Mouse (Mus musculus) kidney, postnatal 10 days (tissue): Measurements from ENCODE around the gene Rorb.

Experiments
- DNase-seq: peaks from one replicate; pipeline ENCODE4 v3.0.0; 2021; ENCODE audit warnings: mixed read lengths

The Rorb gene

DNA sequence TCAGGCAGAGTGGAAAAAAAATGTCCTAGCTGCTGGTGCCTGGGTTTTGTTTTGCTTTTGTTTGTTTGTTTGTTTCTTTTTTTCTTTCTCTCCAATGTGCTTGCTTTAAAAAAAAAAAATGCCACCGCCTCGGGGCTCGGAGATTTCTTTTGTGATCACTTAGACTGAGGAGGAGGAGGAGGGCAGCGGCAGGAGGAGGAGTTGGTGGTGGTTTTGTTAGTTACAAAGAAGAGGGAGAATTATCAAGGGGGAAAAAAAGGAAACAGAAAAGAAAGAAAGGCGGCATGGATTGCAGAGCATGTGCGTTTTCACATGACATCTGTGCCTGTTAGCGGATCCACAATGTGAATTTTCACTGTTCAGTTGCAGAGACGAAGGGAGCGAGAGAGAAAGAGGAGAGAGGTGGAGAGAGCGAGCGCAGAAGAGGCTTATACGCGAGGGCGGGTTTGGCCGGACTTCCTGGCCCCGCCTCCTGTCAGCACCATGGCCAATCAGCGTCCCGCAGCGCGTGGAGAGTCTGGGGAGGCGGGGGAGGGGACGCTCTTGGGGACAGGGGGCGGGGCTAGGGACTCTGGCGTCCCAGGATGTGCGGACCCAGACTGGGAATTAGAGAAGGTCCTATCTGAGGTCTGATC lies at the start of gene Rorb:
Gene Rorb, minus strand, starts transcription at position 404 of the 635 bp plus-strand sequence.
- DNase-seq = peak; percentile 90

DNA sequence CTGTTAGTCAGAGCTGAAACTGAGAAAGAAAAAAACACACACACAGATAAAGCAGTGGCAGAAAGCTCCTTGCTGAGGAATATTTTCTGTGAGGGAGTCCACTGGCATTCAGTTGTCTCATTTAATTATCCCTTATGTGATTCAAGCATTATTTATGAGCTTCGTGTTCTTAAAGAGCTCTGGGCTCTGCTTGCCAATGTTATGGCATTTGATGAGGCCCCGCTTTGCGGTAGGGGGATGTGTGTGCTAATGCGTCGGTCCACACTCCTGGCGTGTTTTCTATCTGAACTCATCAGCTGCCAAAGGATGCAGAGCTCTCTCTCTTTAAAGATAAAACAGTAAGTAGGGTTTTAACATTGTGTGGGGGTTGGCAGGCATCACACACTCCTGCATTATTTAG lies 37.9 kb upstream of the Rorb start:
- DNase-seq = no peak

DNA sequence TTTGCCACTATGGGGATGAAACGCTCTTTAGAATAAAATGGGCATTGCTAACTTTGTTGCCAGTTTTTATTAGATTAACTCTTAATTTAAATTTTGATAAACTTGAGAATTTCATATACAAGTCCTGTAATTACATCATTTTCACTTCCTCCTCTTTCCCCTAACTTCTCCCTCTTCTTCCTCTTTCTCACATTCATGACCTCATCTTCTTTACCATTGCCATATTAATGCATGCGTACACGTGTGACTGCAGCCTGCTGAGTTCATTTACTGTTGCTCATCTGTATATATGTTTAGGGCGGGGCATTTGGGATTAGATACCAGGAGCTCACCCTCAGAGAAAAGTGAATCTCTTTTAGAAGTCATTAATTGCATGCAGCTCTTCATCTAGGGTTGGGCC lies 33.5 kb upstream of the Rorb start:
- no peak for DNase-seq

DNA sequence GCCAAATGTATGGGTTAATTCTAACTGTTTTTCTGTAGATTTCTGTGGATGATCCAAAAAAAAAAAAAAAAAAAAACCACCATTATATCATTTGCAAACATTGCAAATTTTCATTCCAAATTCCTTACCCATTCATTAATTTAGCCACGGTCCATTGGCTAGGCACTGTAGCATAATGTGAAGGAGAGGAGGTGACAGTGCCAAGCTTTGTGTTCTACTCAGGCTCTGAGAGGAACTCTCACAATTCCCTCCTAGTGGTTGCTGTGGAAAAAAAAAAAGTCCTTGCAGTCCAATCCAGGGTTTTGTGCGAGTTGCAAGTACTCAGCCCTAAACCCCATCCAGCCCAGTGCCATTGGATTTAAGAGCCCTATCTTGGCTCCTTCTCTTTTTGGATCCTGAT lies 25.9 kb upstream of the Rorb start:
- no peak for DNase-seq

DNA sequence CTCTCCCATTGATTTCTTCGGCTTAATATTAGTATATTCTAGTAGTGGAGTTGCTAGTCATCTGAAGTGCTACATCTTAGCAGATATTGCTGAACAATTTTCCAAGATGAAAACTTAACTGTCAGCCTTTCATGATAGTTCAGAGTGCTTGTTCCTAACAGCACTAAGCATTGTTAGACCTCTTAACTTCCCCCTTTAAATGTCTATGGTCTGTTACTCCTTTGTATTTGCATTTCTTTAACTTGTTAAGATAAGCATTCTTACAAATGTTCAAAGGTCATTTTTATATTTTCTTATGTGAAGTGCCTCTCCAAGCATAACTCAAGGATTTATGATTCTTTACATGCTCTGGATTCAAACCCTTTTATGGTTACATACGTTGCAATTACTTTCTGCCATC lies 24.8 kb upstream of the Rorb start:
- DNase-seq = no peak

DNA sequence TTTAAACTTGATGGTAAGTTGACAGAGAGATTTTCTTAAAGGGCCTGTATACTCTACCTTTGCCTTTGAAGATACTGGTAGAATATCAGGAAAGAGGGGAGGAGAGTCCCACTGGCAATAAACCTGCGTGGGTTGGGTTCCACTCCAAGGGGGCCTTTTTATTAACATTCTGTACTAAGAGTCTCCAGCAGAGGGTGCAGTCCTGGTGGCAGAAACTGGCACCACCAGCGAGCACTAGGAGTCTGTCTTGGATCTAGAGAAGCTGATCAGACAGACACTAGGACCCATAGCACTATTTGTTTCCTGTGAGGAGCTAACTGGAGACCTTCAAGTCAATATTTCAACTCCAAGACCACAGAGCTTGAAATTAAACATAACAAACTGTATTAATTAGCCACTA lies 11.3 kb upstream of the Rorb start:
- no peak for DNase-seq

DNA sequence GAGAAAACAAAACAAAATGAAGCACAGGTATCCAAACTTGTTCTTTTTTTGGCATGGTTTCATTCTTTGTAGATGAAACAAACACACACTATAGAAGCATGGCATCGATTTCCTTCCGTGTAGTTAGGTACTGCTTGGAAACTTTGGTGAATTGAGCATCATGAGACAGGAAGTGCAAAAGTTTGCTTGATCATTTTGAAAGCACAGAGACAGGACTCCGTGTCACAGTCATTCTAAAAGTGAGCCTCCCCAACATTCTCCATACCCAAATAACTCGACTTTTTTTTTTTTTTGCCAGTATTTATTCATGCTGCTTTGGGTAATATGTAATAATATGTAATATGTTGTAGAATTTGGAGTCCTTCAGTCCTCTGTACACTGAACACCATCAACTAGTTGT lies 1.2 kb upstream of the Rorb start:
- no peak for DNase-seq

DNA sequence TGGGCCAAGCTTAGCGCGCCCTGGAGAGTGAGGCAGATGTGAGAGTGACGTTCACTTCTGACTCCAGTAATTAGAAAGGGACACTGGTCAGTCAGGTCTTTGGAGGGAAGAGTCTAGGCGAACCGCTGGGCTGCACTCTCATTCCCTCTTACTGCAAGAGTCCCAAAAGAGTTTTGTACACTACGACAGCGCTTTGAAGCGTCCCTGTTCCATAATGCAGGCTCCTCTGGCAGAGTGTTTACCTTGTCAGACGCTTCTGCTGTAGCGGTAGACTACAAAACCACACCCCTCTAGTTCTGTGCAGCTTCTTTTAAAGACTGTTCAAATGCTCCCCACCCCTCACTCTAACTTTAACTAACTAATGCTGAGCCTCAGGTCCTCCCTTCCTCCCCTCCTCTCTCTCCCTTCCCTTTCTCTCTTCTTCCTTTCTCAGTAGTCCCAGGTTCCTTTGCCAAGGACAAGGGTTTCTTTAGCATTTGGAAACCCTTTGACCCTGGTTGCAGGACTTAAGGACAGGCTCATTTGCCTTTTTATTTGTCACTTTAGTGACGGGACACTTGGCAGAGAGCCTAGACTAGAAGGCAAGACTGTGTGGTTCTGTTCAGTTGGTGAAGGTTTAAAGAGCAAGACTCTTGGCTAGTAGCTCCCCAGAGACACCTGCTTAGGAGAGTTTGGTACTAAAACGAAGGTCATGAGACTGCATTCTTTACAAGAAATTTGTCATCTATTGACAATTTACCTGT lies 603 bp upstream of the Rorb start:
- DNase-seq = no peak

DNA sequence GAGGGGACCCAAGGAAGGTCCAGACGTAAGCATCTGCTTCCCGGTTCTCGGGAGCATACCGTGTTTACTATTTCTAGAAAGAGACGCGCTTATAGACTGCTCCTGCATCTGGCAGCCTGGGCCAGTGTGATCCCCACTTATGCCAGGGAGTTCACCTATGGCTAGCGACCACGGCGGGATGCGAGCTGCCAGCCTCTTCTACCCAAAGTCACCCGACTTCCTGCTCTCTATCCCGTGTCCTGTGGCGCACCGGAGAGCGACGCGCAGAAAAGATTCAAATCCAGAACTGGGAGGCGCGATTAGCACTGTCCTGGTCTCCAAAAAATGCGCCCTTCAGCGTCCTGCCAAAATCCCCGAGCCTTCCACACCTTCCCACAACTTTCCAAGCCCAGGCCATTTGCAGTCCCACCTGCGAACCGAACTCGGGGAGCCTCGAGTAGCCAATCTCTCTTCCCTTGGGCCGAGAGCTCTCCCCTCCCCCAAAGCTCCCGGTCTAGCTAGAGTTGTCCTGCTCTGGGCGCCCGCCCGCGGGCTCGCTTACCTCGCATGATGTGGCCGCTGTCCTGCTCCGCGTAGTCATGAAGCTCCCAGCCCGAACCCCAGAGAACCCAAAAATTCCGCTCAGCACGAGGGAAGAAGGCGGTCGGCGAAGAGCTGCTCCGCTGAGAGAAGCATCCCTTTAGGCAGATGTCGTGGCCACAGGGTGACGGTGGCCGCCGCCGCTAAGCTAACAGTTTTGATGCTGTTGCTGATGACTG lies 806 bp downstream of the Rorb start:
- DNase-seq = peak; percentile 54

DNA sequence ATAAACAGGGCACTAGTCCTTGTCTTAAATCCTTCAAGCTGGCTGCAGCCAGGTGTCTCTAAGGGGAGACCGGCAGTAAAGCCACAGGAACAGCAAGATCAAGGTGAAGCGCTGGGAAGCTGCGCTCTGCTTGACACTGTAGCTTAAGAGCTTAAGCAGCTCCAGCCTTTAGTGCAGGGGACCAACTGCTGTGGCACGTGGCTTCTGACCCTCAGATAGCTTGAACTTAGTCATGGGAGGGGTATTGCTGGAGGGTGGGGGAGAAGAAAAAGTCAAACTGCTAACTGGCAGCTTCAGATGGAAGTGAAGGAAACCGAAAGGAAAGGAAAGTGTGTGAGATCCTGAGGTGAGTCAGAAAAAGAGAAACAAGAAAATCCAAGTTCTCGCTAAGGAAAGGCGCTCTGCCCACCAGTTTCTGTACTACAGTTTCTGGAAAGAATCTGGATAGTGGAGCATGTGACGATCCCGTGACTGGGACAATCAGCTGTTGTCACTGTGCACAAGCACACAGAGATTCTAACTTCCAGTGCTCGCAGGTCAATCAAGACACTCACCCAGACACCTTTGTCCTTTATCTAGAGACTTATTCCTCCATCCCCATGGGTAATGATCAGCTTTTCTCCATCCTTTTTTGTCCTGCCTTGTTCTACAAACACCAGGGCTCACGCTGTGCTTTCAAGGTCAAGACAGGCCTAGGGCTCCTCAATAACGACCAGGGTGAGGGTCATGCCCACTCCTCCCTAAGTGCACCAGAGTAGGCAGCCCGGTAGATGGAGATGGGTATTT lies 2.2 kb downstream of the Rorb start:
- DNase-seq = no peak

DNA sequence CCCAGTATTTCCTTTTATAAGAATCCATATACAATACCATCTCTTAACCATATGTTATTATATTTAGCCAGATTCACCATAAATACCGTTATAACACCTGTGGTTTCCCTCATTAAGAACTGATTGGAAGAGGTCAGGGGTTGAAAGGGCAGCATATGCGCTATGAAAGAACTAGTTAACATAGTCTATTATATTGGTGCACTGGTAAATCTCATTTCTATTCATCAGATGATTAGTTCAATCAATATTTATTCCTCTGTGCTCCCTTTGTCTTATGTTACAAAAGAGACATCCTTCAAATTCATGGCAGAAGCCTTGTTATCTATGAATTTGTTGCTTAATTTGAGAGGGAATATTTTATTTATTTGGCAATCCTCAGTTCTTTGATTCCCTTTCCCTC lies 6.4 kb downstream of the Rorb start:
- no peak for DNase-seq

DNA sequence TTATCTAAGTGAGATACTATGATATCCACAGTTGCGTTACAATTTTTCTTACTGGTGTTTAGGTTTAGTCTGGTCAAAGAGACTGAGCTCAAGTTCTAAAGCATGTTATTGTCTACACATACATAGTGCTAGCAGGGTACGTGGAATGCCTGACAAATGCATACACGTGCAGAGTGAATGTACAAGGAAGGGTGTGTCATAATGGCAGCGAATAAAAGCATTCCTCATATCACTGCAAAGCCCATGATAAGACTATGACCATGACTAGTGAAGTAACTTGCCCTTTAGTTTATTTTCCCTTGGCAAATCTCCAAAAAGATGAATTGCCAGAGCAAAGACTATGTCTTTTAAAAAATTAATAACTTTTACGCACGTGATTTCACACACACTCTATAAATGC lies 13.8 kb downstream of the Rorb start:
- no peak for DNase-seq

DNA sequence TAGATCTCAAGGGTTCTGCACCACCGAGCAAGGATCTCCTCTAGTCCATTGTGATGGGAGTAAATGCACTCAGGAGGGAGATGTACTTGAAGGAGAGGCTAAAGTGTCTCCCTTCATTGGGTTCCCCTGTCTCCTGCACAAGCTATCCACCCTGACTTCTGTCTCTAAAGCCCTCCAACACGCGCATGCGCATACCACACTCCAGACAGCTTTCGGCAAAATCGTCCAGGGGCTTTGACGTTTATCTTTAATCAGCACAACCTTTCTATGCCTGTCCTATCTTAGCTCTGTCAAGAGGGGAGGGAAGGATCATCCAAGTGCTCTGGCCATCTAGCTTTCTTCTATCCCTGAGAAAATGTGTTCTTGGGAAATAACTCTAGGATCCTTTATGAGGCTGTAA lies 21.6 kb downstream of the Rorb start:
- no peak for DNase-seq

DNA sequence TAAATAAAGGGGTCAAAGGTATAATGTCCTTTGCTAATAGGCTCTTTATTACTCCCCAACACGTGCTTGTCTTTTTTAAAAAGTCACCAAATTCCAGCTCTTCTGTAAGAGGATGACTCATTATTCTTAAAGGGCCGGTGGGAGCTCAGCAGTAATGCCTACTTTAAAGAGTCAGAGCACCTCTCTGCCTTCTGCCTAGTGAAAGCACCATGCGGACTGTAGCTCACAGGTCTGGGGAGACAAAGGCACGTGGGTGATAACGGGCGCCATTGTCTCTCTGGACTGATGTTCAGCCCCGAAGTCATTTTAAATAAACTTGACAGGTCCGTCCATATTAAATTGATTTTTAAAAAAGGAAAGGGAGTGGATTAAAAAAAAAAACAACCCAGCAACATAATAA lies 33.1 kb downstream of the Rorb start:
- DNase-seq = no peak

DNA sequence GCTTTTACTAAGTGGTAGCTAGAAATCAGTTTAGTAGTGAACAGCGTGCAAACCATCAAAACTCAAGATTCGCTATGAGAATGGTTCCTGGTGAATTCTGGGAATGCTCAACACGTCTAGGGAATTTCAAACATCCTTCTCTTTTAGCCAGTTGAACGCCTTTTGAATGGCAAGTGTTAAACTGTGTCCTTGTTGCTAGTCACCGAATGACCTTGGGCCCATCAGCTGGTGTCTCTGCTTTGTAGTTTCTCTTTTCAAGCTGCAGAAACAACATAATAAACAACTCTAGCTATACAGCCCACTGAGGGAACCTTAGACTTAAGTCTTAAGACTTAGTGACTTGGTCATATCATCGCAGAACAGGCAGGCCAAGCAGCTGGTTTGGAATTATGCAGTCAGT lies 36.2 kb downstream of the Rorb start:
- DNase-seq = no peak

DNA sequence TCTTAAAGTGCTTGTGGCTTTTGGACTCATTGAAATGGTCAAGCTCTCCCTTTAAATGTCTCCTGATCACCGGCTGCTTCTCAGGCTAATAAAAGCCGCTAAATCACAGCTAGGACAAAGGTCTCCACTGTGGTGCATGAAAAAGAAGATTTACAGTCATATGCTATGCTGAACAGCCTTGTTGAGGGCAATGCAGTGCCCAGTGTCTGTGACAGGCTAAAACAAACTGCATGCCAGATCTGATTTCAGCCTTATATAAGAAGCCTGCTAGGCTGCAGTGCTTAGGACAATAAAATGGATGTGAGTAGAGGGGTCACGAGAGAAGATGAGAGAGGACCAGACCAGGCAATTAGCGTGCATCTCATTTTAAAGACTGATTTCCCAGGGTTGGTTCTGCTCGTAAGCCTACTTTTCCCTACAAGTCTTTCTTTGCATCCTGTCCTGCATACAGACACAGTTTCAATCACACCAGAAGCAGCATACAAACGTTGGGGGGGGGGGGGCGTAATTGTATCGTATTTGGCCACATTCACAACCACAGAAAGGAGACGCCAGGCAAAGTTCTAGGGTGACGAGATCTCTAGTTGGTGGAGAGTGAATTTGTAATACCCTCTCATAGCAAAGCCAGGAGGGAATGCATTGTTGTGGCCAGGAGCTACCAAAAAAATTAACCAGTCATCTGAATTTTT lies 52.1 kb downstream of the Rorb start:
- DNase-seq = no peak

DNA sequence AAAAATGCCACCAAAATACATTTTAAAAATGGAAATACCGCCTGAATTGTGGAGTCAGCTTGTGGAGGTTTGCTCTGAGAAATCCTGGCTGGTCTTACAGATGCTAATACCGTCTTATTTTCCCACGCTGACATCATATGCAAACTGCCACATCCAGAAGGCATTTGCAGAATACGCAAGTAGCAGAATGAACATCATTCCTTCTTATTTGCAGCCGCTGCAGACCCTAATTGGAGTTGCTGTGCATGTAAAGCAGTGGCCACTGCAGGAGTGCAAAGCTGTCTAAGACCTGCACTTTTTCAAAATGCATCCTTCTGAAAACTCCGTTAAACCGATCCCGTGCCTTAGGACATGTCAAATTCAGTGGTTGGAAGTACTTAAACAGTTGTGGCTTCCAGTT lies 52.8 kb downstream of the Rorb start:
- DNase-seq = no peak

DNA sequence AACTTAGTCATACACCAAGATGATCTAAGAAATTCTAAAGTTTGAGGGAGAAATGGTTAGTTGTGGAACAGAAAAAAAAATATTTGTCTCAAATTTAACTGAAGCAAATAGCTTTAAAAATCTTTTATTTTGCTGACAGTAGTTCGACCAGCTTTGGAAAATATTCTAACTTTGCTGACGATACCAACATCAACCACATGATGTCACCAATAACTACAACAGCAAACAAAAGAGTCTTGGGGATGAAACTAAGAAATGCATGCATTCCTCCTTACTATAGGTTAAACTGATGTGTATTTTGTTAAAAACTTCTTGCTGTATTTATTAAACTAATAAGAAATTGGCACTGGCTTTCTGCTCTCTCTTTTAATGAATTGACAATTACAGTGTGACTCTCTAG lies 67.9 kb downstream of the Rorb start:
- DNase-seq = no peak

DNA sequence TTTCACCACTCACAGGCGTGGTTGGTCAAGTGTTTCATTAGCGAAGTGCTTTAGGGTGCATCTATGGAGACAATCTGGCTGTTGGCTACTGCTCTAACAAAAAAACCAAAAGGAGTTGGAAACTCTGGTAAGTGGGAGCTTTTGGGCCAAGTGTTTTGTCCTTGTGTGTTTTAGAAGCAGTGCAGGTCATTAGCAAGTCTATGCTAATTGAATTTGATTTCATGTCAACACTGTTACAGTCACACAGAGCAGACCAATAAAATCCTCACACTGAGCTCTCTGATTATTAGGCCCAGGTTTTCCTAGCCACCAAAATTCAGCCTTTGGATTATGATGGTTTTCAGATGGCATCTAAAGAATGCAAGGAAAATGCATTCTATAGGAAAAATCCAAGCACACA lies 70.2 kb downstream of the Rorb start:
- DNase-seq = no peak

DNA sequence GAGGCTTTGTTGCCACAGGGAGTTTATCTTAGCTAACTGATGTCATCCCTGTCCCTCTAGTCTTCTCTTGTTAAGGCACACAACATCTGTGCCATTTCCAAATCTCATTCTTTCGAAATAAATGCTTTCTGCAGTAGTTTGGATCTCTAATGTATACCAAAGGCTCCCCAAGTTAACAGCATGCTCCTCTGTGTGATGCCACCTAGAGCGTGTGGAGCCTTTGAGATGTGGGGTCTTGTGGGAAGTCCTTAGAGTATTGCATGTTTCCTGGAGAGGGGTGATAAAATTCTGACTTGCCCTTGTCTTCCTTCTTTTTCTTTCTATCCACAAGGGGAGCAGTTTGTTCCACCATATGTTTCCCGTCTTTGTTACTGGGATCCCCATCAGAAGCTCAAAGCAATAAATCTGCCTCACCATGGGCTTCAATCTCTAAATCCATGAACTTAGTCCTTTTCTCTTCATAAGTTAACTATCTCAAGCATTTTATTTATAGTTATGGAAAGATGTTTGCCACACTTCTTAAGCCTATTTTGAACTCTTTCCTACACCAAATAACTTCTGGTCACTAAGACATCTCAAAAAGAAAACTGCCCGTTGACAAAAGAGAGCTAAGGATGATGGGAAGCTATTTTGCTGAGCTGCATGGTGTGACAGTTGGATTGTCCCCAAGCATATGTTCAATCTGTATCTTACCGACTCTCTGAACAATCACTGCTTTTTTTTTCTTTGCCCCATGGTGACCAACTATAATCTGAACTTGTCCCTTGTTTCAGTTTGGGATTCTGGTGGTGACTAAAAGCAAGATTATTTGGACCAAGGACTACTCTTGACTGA lies 76.3 kb downstream of the Rorb start:
- DNase-seq = no peak

DNA sequence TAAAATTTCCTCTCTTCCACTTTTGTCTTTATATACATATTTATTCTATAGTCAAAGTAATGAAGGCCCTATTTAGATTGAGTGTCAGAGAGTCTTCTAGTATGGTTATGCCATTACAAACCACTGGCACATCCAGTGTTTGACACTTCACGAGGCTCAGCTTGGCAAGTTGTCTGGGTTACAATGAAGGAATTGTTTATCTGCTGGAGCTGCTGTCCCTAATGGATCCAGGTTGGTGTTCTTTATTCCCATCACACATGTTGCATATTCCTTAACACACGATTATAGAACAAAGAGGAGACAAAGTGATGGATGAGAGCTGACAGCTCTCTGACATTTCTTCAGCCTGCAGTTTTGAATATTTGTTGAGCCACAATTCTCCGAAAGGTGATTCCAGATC lies 77.0 kb downstream of the Rorb start:
- no peak for DNase-seq

DNA sequence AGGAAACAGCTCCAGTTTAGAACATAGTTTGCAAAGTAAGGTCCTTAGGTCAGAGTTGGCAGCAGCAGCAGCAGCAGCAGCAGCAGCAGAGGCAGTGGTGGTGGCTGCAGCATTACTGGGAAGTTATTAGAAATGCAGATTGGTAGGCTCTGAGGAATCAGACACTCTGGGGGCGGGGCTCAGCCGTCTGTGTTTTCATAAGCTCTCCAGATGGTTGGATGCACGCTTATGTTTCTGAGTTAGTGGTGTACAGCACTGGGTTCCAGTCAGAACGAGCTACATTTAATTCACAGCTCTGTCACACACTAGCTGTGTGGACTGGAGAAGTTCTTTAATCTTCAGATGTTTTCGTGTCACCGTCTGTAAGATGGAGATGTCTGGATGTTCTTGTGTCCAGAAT lies 105.9 kb downstream of the Rorb start:
- DNase-seq = peak; percentile 13
